Mouse (Mus musculus): ENCODE measurements at regions not wholly inside any gene's neighbourhood (a gene's known extent, or its start where the extent isn't known, plus 50 kb on each side); places are given as distances from the start of the nearest gene placed in this dataset.

GRCm38 (mm10) chr14:28765201-28765600 lies 252.8 kb upstream of the Lrtm1 start:
- Histone ChIP-seq H3K27me3 (ENCODE audit: insufficient read depth, low read length) (no peaks in the 10 kb centered on the region), H3K9me3 (ENCODE audit: low read depth, low read length) (no peaks in the 10 kb centered on the region), H3K36me3 (ENCODE audit: insufficient read depth) (no peaks in the 10 kb centered on the region), H3K9ac (no peak overlapping the region), H3K4me1 (ENCODE audit: insufficient read depth) (no peaks in the 10 kb centered on the region), H3K4me3 (ENCODE audit: low read depth, low read length) (no peak overlapping the region), H3K4me2 (no peak overlapping the region), H3K27ac (ENCODE audit: low read depth) (no peak overlapping the region)
- WGBS = 96% methylated on average over 1 of the region's 1 CpGs
- ATAC-seq (ENCODE audit: insufficient read depth) (no peak), DNase-seq (no peak)
- no peak for TF ChIP-seq CTCF (IDR thresholded peaks at IDR 0.05; ENCODE audit: low read depth)

GRCm38 (mm10) chr14:28773068-28773467 lies 244.9 kb upstream of the Lrtm1 start:
- Histone ChIP-seq H3K4me2 (no peak overlapping the region), H3K9ac (no peak overlapping the region), H3K9me3 (ENCODE audit: low read depth, low read length) (no peaks in the 10 kb centered on the region), H3K4me3 (ENCODE audit: low read depth, low read length) (no peak overlapping the region), H3K36me3 (ENCODE audit: insufficient read depth) (no peaks in the 10 kb centered on the region), H3K27ac (ENCODE audit: low read depth) (no peak overlapping the region), H3K4me1 (ENCODE audit: insufficient read depth) (no peaks in the 10 kb centered on the region), H3K27me3 (ENCODE audit: insufficient read depth, low read length) (no peaks in the 10 kb centered on the region)
- no peak for DNase-seq
- WGBS = 75% methylated on average over 11 of the region's 11 CpGs
- ATAC-seq (ENCODE audit: insufficient read depth) = no peak
- TF ChIP-seq CTCF (IDR thresholded peaks at IDR 0.05; ENCODE audit: low read depth) = no peak

GRCm38 (mm10) chr14:28775686-28776085 lies 242.3 kb upstream of the Lrtm1 start:
- Histone ChIP-seq H3K9me3 (ENCODE audit: low read depth, low read length) (no peaks in the 10 kb centered on the region), H3K27me3 (ENCODE audit: insufficient read depth, low read length) (no peaks in the 10 kb centered on the region), H3K27ac (ENCODE audit: low read depth) (0 out of 2 replicates have a peak overlapping the region, but pooled peaks have one; percentile 20), H3K9ac (no peak overlapping the region), H3K36me3 (ENCODE audit: insufficient read depth) (no peaks in the 10 kb centered on the region), H3K4me2 (no peak overlapping the region), H3K4me1 (ENCODE audit: insufficient read depth) (no peaks in the 10 kb centered on the region), H3K4me3 (ENCODE audit: low read depth, low read length) (no peak overlapping the region)
- ATAC-seq (ENCODE audit: insufficient read depth) (no peak), DNase-seq (no peak)
- 54% methylated on average over 1 of the region's 1 CpGs for WGBS
- no peak for TF ChIP-seq CTCF (IDR thresholded peaks at IDR 0.05; ENCODE audit: low read depth)

GRCm38 (mm10) chr14:28777791-28778190 lies 240.2 kb upstream of the Lrtm1 start:
- Histone ChIP-seq H3K36me3 (ENCODE audit: insufficient read depth) (no peaks in the 10 kb centered on the region), H3K4me3 (ENCODE audit: low read depth, low read length) (no peak overlapping the region), H3K4me1 (ENCODE audit: insufficient read depth) (no peaks in the 10 kb centered on the region), H3K27ac (ENCODE audit: low read depth) (no peak overlapping the region), H3K27me3 (ENCODE audit: insufficient read depth, low read length) (no peaks in the 10 kb centered on the region), H3K9me3 (ENCODE audit: low read depth, low read length) (no peaks in the 10 kb centered on the region), H3K4me2 (no peak overlapping the region), H3K9ac (no peak overlapping the region)
- ATAC-seq (ENCODE audit: insufficient read depth) = no peak
- no peak for DNase-seq
- 82% methylated on average over 8 of the region's 8 CpGs for WGBS
- TF ChIP-seq CTCF (IDR thresholded peaks at IDR 0.05; ENCODE audit: low read depth) = no peak

- Histone ChIP-seq H3K36me3 (ENCODE audit: insufficient read depth) (no peaks in the 10 kb centered on the region), H3K4me1 (ENCODE audit: insufficient read depth) (no peaks in the 10 kb centered on the region), H3K27me3 (ENCODE audit: insufficient read depth, low read length) (no peaks in the 10 kb centered on the region), H3K9me3 (ENCODE audit: low read depth, low read length) (no peaks in the 10 kb centered on the region), H3K27ac (ENCODE audit: low read depth) (no peak overlapping the region), H3K4me3 (ENCODE audit: low read depth, low read length) (no peak overlapping the region), H3K4me2 (no peak overlapping the region), H3K9ac (no peak overlapping the region)
- no peak for ATAC-seq (ENCODE audit: insufficient read depth)
- TF ChIP-seq CTCF (IDR thresholded peaks at IDR 0.05; ENCODE audit: low read depth) = no peak
- WGBS = 91% methylated on average over 7 of the region's 7 CpGs
- no peak for DNase-seq
Observed at GRCm38 (mm10) chr14:28781660-28782059, 236.3 kb upstream of the Lrtm1 start.

GRCm38 (mm10) chr14:28784106-28784633 lies 233.8 kb upstream of the Lrtm1 start:
- Histone ChIP-seq H3K4me3 (ENCODE audit: low read depth, low read length) (no peak overlapping the region), H3K27ac (ENCODE audit: low read depth) (no peak overlapping the region), H3K36me3 (ENCODE audit: insufficient read depth) (no peaks in the 10 kb centered on the region), H3K9ac (no peak overlapping the region), H3K9me3 (ENCODE audit: low read depth, low read length) (no peaks in the 10 kb centered on the region), H3K4me2 (no peak overlapping the region), H3K27me3 (ENCODE audit: insufficient read depth, low read length) (no peaks in the 10 kb centered on the region), H3K4me1 (ENCODE audit: insufficient read depth) (no peaks in the 10 kb centered on the region)
- WGBS = 81% methylated on average over 6 of the region's 6 CpGs
- DNase-seq = no peak
- no peak for TF ChIP-seq CTCF (IDR thresholded peaks at IDR 0.05; ENCODE audit: low read depth)
- no peak for ATAC-seq (ENCODE audit: insufficient read depth)

- Histone ChIP-seq H3K4me1 (ENCODE audit: insufficient read depth) (no peaks in the 10 kb centered on the region), H3K4me2 (no peak overlapping the region), H3K9me3 (ENCODE audit: low read depth, low read length) (no peaks in the 10 kb centered on the region), H3K27ac (ENCODE audit: low read depth) (no peak overlapping the region), H3K27me3 (ENCODE audit: insufficient read depth, low read length) (no peaks in the 10 kb centered on the region), H3K4me3 (ENCODE audit: low read depth, low read length) (no peak overlapping the region), H3K9ac (no peak overlapping the region), H3K36me3 (ENCODE audit: insufficient read depth) (no peaks in the 10 kb centered on the region)
- 0% methylated on average over 4 of the region's 4 CpGs for WGBS
- TF ChIP-seq CTCF (IDR thresholded peaks at IDR 0.05; ENCODE audit: low read depth) = no peak
- DNase-seq = no peak
- ATAC-seq (ENCODE audit: insufficient read depth) = no peak
Observed at GRCm38 (mm10) chr14:28798290-28798689, 219.7 kb upstream of the Lrtm1 start.

- WGBS = 65% methylated on average over 4 of the region's 4 CpGs
- Histone ChIP-seq H3K36me3 (ENCODE audit: insufficient read depth) (no peaks in the 10 kb centered on the region), H3K27me3 (ENCODE audit: insufficient read depth, low read length) (no peaks in the 10 kb centered on the region), H3K4me2 (no peak overlapping the region), H3K4me1 (ENCODE audit: insufficient read depth) (no peaks in the 10 kb centered on the region), H3K9me3 (ENCODE audit: low read depth, low read length) (no peaks in the 10 kb centered on the region), H3K9ac (no peak overlapping the region), H3K4me3 (ENCODE audit: low read depth, low read length) (no peak overlapping the region), H3K27ac (ENCODE audit: low read depth) (no peak overlapping the region)
- DNase-seq (no peak), ATAC-seq (ENCODE audit: insufficient read depth) (no peak)
- no peak for TF ChIP-seq CTCF (IDR thresholded peaks at IDR 0.05; ENCODE audit: low read depth)
Observed at GRCm38 (mm10) chr14:28801681-28802080, 216.3 kb upstream of the Lrtm1 start.
